Comparison of ENCODE assay signal across 21 mouse cellular contexts in genomic region chr6:50244126-50244525, GRCm38 (mm10). TPM values are rescaled to one million over a fixed set of nuclear protein-coding genes. Genes with fewer than 3 reads are reported as not detected.
DNase-seq lines count a peak whose midpoint lies in the region; ATAC-seq and TF ChIP-seq lines count a peak whose summit lies in the region.
"Had no signal": no experiment of that assay in that cellular context is flagged by ENCODE, and none has a peak within 500 bp of the region (broad histone marks: within the 10 kb centered on the region; RNA-seq: fewer than 3 reads in every experiment).

No protein-coding gene starts in this region.

- no peak overlapping the region for H3K9ac ChIP-seq in MEL (ENCODE audit: control insufficient read depth, low read depth, low read length, poor library complexity, severe bottlenecking)
- no peak overlapping the region for H3K9ac ChIP-seq in intestine, embryonic 15.5 days
- H3K9ac ChIP-seq: forebrain, embryonic 13.5 days; hindbrain, embryonic 12.5 days; hindbrain, embryonic 15.5 days had no signal

- peak in 1 of 2 experiments; percentile 66; a peak in 2 of 4 replicates for TF ChIP-seq EP300 in MEL (IDR thresholded peaks at IDR 0.05; ENCODE audit: low read depth in 1 of 2, low read length in 2 of 2)

- no peak overlapping the region for H3K4me3 ChIP-seq in MEL (ENCODE audit: control insufficient read depth in 1 of 2, insufficient read depth in 1 of 2, low read depth in 2 of 2, low read length in 2 of 2)
- no peak overlapping the region for H3K4me3 ChIP-seq in intestine, embryonic 15.5 days (replicated peaks)
- H3K4me3 ChIP-seq: forebrain, embryonic 10.5 days; forebrain, embryonic 13.5 days; gastrocnemius, adult 2 months; hindbrain, embryonic 12.5 days; hindbrain, embryonic 15.5 days had no signal

- no peak for TF ChIP-seq POLR2A in MEL (IDR thresholded peaks at IDR 0.05; ENCODE audit: control insufficient read depth in 1 of 2, insufficient read depth in 1 of 2, low read depth in 1 of 2, low read length in 2 of 2, poor library complexity in 1 of 2)

- H3K27me3 ChIP-seq in MEL (ENCODE audit: control insufficient read depth in 1 of 2, insufficient read depth in 2 of 2, low read length in 2 of 2), result no peaks in the 10 kb centered on the region
- no peaks in the 10 kb centered on the region for H3K27me3 ChIP-seq in intestine, embryonic 15.5 days (replicated peaks)
- H3K27me3 ChIP-seq: forebrain, embryonic 13.5 days; hindbrain, embryonic 12.5 days; hindbrain, embryonic 15.5 days; Patski had no signal

- TF ChIP-seq RAD21 in MEL (IDR thresholded peaks at IDR 0.05; ENCODE audit: low read depth, low read length), result no peak

- no peaks in the 10 kb centered on the region for H3K79me2 ChIP-seq in MEL (ENCODE audit: control insufficient read depth, insufficient read depth, low read length, poor library complexity)

- no peaks in the 10 kb centered on the region for H3K9me3 ChIP-seq in MEL (replicated peaks; ENCODE audit: insufficient read depth, low read length)
- H3K9me3 ChIP-seq in intestine, embryonic 15.5 days, result no peaks in the 10 kb centered on the region
- H3K9me3 ChIP-seq: forebrain, embryonic 10.5 days; forebrain, embryonic 13.5 days; hindbrain, embryonic 12.5 days; hindbrain, embryonic 15.5 days had no signal

- H3K36me3 ChIP-seq in MEL (ENCODE audit: control insufficient read depth in 1 of 2, insufficient read depth in 2 of 2, low read length in 2 of 2), result peaks cover 0 to 41% of the 10 kb centered on the region in 2 experiments; a peak in 2 of 4 replicates
- H3K36me3 ChIP-seq in intestine, embryonic 15.5 days, result no peaks in the 10 kb centered on the region
- H3K36me3 ChIP-seq: forebrain, embryonic 10.5 days; hindbrain, embryonic 12.5 days; hindbrain, embryonic 15.5 days had no signal

- peak; percentile 40 for DNase-seq in MEL (ENCODE audit: low read depth, low spot score)
- no peak for DNase-seq in spleen, adult 12 weeks (ENCODE audit: low spot score)
- no peak for DNase-seq in right cerebral cortex, postnatal 10 days (ENCODE audit: low spot score in 2 of 2)
- no peak for DNase-seq in adrenal gland, postnatal 4 days (ENCODE audit: low spot score in 2 of 2)
- DNase-seq: adrenal gland, postnatal 10 days; adrenal gland, postnatal 36 days; cerebellum, adult 11-12 months; cerebellum, adult 8-10 months; cerebellum, postnatal 10 days; gastrocnemius, adult 2 months; gastrocnemius, postnatal 14 days had no signal

- WGBS in intestine, embryonic 15.5 days, result 67% methylated on average over 4 of the region's 4 CpGs

- ATAC-seq in intestine, embryonic 15.5 days, result peak; percentile 51
- peak; percentile 21 for ATAC-seq in megakaryocyte-erythroid progenitor cell, adult 5-6 weeks (replicated peaks; ENCODE audit: low FRiP score, low TSS enrichment, poor library complexity, severe bottlenecking)
- ATAC-seq: CD4-positive, CD25-positive, alpha-beta regulatory T cell, adult 4 months; forebrain, embryonic 13.5 days; forebrain, embryonic 16.5 days; Patski had no signal

- peaks cover 26 to 38% of the 10 kb centered on the region in 2 experiments for H3K4me1 ChIP-seq in MEL (ENCODE audit: control insufficient read depth in 1 of 2, insufficient read depth in 2 of 2, low read length in 2 of 2)
- no peaks in the 10 kb centered on the region for H3K4me1 ChIP-seq in intestine, embryonic 15.5 days (replicated peaks)
- H3K4me1 ChIP-seq: forebrain, embryonic 10.5 days; forebrain, embryonic 13.5 days; hindbrain, embryonic 12.5 days; hindbrain, embryonic 15.5 days had no signal

- TF ChIP-seq CTCF in MEL (IDR thresholded peaks at IDR 0.05 in 2 of 3, conservative IDR thresholded peaks at IDR 0.05 in 1 of 3; ENCODE audit: control insufficient read depth in 1 of 3, insufficient read depth in 1 of 3, low read depth in 2 of 3, low read length in 3 of 3, poor library complexity in 1 of 3, severe bottlenecking in 1 of 3), result no peak

- H3K27ac ChIP-seq in MEL (ENCODE audit: control insufficient read depth, low read depth, low read length), result no peak overlapping the region
- no peak overlapping the region for H3K27ac ChIP-seq in intestine, embryonic 15.5 days
- H3K27ac ChIP-seq: forebrain, embryonic 10.5 days; forebrain, embryonic 13.5 days; gastrocnemius, adult 2 months; hindbrain, embryonic 12.5 days; hindbrain, embryonic 15.5 days had no signal

- no peak overlapping the region for H3K4me2 ChIP-seq in intestine, embryonic 15.5 days (replicated peaks)
- H3K4me2 ChIP-seq: forebrain, embryonic 13.5 days; heart, embryonic 11.5 days; hindbrain, embryonic 12.5 days; hindbrain, embryonic 15.5 days had no signal

TF ChIP-seq in MEL, 35 proteins besides CTCF, POLR2A, EP300 and RAD21:
- peak; percentile 18; the same call in 1 of the 2 replicates for TF ChIP-seq TAL1 (IDR thresholded peaks at IDR 0.05; ENCODE audit: low read length)
- no peak for TF ChIP-seq ZC3H11A (IDR thresholded peaks at IDR 0.05; ENCODE audit: low read depth, low read length)
- TF ChIP-seq TCF12 (IDR thresholded peaks at IDR 0.05; ENCODE audit: low read depth, low read length), result peak; percentile 66
- no peak for TF ChIP-seq POLR2AphosphoS2 (IDR thresholded peaks at IDR 0.05; ENCODE audit: low read length)
- TF ChIP-seq USF1 (IDR thresholded peaks at IDR 0.05; ENCODE audit: low read depth, low read length), result no peak
- TF ChIP-seq HCFC1 (IDR thresholded peaks at IDR 0.05; ENCODE audit: low read depth, low read length), result no peak
- TF ChIP-seq MXI1 (IDR thresholded peaks at IDR 0.05; ENCODE audit: low read depth, low read length), result no peak
- TF ChIP-seq ZNF384 (IDR thresholded peaks at IDR 0.05; ENCODE audit: low read depth, low read length), result peak; percentile 45; the same call in 1 of the 2 replicates
- TF ChIP-seq GATA1 (IDR thresholded peaks at IDR 0.05; ENCODE audit: low read depth, low read length), result peak; percentile 37; the same call in 1 of the 2 replicates
- no peak for TF ChIP-seq SMC3 (IDR thresholded peaks at IDR 0.05; ENCODE audit: low read depth, low read length)
- TF ChIP-seq KAT2A (conservative IDR thresholded peaks at IDR 0.05; ENCODE audit: low read depth, low read length), result no peak
- TF ChIP-seq ELF1 (IDR thresholded peaks at IDR 0.05; ENCODE audit: low read depth, low read length), result no peak
- TF ChIP-seq GABPA (IDR thresholded peaks at IDR 0.05; ENCODE audit: low read depth, low read length), result no peak
- TF ChIP-seq ETS1 (IDR thresholded peaks at IDR 0.05; ENCODE audit: low read depth, low read length), result peak; percentile 82

RNA-seq across cellular contexts. Expression of gene Gsdme, which starts 19.5 kb away (rescaled TPM):
- total RNA-seq in MEL (2012; rRNA removed), result 0.20 and 0.27 TPM in 2 replicates
- 1 to 10 TPM in 1 of 2 experiments, not detected in 1; 1.5 TPM for polyA plus RNA-seq in MEL (2012; ENCODE audit: insufficient read depth in 1 of 2, insufficient read length in 2 of 2, low read depth in 1 of 2, low replicate concordance in 2 of 2, missing spikeins in 1 of 2)
- 29.1 and 31.1 TPM in 2 replicates for polyA plus RNA-seq in intestine, embryonic 15.5 days (2015; fragmentation: Nextera tagmentation; extraction: Ambion mirVana)
- total RNA-seq in megakaryocyte-erythroid progenitor cell, adult 5-6 weeks (2014; fragmentation: Nextera tagmentation), result 0.94 and 2.5 TPM in 2 replicates
- 1.8 and 2.5 TPM in 2 replicates for total RNA-seq in megakaryocyte-erythroid progenitor cell, adult 5-6 weeks (2017)
- total RNA-seq in adrenal gland, postnatal 4 days (2021), result 1 to 10 TPM; 4.3 to 5.0 TPM
